Mouse (Mus musculus): ENCODE results near the gene Cop1. TPM values are rescaled to one million over a fixed set of nuclear protein-coding genes. Genes with fewer than 3 reads are reported as not detected.
A peak's percentile ranks its signal among the peaks of the same experiment; 100 is the strongest.

Gene Cop1
- total RNA-seq, 2 experiments from 2014 or later: 98.1 to 189 TPM

GRCm38 (mm10) chr1:159280072-159280471 is 48.0 kb downstream of the Cop1 start:
- ATAC-seq (replicated peaks; ENCODE audit: low FRiP score, low TSS enrichment, poor library complexity, severe bottlenecking): no peak

GRCm38 (mm10) chr1:159281861-159282260 is 49.7 kb downstream of the Cop1 start:
- ATAC-seq (replicated peaks; ENCODE audit: low FRiP score, low TSS enrichment, poor library complexity, severe bottlenecking): no peak

GRCm38 (mm10) chr1:159286833-159287232 is 54.7 kb downstream of the Cop1 start:
- peak; percentile 67; the same call in 1 of the 2 replicates for ATAC-seq (replicated peaks; ENCODE audit: low FRiP score, low TSS enrichment, poor library complexity, severe bottlenecking)

DNA sequence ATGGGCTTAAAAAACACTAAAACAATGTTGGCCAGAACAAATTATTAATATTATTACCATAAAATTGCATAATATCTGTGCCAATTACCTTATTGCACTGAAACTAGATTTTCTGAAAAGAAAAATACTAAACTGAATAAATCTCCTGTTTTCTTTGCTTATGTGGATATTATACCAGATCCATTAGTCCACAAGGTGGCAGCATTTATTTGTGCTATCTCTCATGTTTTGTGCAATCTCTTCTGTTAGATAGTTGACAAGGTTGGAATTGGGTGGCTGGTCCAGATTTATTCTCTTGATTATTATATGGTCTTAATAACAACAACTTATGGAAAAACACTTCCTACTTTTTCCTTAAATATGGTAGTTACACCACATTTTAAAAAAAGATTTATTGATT is 58.1 kb downstream of the Cop1 start:
- no peak for ATAC-seq (replicated peaks; ENCODE audit: low FRiP score, low TSS enrichment, poor library complexity, severe bottlenecking)

GRCm38 (mm10) chr1:159290859-159291258 is 58.7 kb downstream of the Cop1 start:
- no peak for ATAC-seq (replicated peaks; ENCODE audit: low FRiP score, low TSS enrichment, poor library complexity, severe bottlenecking)

GRCm38 (mm10) chr1:159301418-159302082 is 69.4 kb downstream of the Cop1 start:
- ATAC-seq (replicated peaks; ENCODE audit: low FRiP score, low TSS enrichment, poor library complexity, severe bottlenecking): no peak; the same call in 1 of the 2 replicates

DNA sequence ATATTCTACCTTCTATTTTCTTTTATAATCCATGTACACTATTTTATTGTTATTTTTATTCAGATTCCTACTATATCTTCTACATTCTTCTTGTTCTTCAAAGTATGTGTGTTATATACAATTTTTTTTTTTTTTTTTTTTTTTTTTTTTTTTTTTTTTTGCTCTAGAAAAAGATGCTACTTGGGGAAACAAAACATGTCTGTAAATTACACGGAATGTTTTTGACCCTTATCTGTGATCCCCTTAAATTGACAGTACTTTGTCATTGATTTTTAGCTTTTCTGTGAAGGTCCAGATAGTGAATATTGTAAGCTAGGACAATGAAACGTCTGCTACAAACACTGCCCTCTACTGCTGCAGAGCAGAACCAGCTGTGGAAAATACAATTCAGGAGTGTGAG is 81.5 kb downstream of the Cop1 start:
- ATAC-seq (replicated peaks; ENCODE audit: low FRiP score, low TSS enrichment, poor library complexity, severe bottlenecking): no peak

GRCm38 (mm10) chr1:159322586-159322985 is 90.5 kb downstream of the Cop1 start:
- ATAC-seq (replicated peaks; ENCODE audit: low FRiP score, low TSS enrichment, poor library complexity, severe bottlenecking): no peak

GRCm38 (mm10) chr1:159331008-159331407 is 98.9 kb downstream of the Cop1 start:
- no peak for ATAC-seq (replicated peaks; ENCODE audit: low FRiP score, low TSS enrichment, poor library complexity, severe bottlenecking)

GRCm38 (mm10) chr1:159334157-159334556 is 102.0 kb downstream of the Cop1 start:
- ATAC-seq (replicated peaks; ENCODE audit: low FRiP score, low TSS enrichment, poor library complexity, severe bottlenecking): no peak

GRCm38 (mm10) chr1:159342355-159342754 is 110.2 kb downstream of the Cop1 start:
- ATAC-seq (replicated peaks; ENCODE audit: low FRiP score, low TSS enrichment, poor library complexity, severe bottlenecking): no peak

- peak; percentile 80 for ATAC-seq (replicated peaks; ENCODE audit: low FRiP score, low TSS enrichment, poor library complexity, severe bottlenecking)
These were observed 123.0 kb downstream of the Cop1 start for GRCm38 (mm10) chr1:159355027-159355570.

- ATAC-seq (replicated peaks; ENCODE audit: low FRiP score, low TSS enrichment, poor library complexity, severe bottlenecking): no peak
These were observed 126.6 kb downstream of the Cop1 start for GRCm38 (mm10) chr1:159358713-159359112.

- ATAC-seq (replicated peaks; ENCODE audit: low FRiP score, low TSS enrichment, poor library complexity, severe bottlenecking): no peak
These were observed 139.8 kb downstream of the Cop1 start for GRCm38 (mm10) chr1:159371881-159372390.

DNA sequence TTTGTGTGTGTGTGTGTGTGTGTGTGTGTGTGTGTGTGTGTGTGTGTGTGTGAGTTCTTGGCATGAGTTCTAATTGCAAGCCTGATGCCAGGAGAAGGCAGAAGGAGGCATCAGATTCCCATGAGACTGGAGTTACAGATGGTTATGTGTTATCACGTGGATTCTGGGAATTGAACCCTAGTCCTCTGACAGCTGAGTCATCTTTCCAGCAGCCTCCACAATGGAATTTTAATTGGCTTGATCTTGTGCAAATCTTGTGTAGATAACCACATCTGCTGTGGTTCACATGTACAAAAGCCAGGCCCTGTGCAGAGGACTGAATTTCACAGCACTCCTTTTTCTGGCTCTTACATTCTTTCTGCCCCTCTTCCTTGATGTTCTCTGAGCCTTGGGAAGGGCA is 150.1 kb downstream of the Cop1 start:
- ATAC-seq (replicated peaks; ENCODE audit: low FRiP score, low TSS enrichment, poor library complexity, severe bottlenecking): no peak

DNA sequence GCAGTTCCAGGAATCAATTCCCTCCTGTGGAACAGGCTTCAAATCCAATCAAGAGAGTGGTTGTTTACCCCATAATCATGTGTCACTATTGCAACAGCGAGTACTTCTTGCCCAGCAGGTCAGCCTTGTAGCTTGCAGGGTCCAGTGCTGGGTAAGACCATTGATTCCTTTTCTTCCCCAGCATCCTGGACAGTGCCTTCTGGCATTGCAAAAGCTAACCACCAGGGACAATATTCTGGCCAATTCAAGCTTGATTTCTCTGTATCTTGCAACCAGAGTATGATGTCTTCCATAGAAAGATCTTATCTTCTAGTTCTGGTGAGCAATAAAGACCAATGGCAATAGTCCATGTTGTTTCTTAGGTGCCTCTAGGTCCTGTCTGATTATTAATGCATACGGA is 150.8 kb downstream of the Cop1 start:
- ATAC-seq (replicated peaks; ENCODE audit: low FRiP score, low TSS enrichment, poor library complexity, severe bottlenecking): no peak

- no peak for ATAC-seq (replicated peaks; ENCODE audit: low FRiP score, low TSS enrichment, poor library complexity, severe bottlenecking)
These were observed 154.3 kb downstream of the Cop1 start for GRCm38 (mm10) chr1:159386458-159386857.

DNA sequence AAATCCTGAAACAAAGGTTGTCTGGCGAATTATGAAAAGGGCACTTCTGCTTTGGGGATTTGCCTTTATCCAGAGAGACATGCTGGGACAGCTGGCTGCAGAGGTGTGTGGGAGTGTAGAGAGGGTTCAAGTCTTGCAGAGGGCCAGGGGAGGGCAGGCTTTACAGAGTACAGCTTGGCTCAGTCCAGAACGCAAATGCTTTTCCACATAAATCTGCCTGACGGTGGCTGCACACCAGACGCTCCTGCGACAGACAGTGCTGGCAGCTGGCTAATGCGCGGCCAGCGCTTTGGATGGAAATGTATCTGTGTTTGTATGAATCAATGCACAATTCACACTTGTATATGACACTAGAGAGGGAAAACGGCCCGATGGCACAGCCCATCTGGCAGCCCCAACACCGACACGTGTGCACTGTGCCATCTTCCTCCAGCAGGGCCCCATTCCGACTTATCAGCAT is 156.5 kb downstream of the Cop1 start:
- no peak for ATAC-seq (replicated peaks; ENCODE audit: low FRiP score, low TSS enrichment, poor library complexity, severe bottlenecking)

DNA sequence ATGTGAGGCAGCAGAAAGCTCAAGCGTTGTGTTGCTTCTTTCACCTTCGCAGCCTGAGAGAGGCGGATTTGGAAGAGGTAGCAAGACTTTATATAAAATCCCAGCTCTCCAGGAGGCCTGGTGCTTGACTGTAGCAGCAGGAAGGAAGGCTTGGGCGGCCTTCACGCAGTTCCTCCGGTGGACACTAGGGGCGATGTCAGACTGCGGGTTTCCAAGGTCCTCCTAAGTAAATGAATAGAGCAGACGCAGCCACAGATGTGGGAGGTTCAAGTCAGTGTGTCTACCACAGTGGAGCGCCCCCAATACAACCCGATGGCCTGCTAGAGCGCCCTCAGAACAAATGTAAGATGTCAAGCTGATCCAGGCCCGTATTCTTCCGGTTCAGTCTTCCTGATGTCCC is 157.9 kb downstream of the Cop1 start:
- ATAC-seq (replicated peaks; ENCODE audit: low FRiP score, low TSS enrichment, poor library complexity, severe bottlenecking): peak; percentile 96

DNA sequence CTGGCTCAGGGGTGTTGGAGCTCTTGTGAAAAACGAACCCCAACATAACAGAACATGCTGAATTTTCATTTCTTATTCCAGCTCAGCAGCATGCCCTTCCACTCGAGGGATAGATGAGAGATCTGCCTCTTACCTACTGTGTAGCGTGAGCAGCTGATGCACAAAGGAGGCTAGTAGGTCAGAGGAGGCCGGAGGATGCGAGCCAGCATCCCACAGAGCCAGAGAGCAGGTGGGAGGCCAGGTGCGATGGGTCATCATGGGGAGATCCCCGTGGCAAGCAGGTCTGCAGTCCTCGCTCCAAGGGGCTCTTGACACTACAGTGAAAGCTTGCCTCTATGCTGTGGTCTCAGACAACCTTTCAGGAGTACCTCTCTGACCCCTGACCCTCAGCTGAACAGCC is 160.5 kb downstream of the Cop1 start:
- ATAC-seq (replicated peaks; ENCODE audit: low FRiP score, low TSS enrichment, poor library complexity, severe bottlenecking): no peak

GRCm38 (mm10) chr1:159393070-159393699 is 161.1 kb downstream of the Cop1 start:
- no peak for ATAC-seq (replicated peaks; ENCODE audit: low FRiP score, low TSS enrichment, poor library complexity, severe bottlenecking)

Data from megakaryocyte-erythroid progenitor cell, adult 5-6 weeks (primary cell).